In the genomic region with DNA sequence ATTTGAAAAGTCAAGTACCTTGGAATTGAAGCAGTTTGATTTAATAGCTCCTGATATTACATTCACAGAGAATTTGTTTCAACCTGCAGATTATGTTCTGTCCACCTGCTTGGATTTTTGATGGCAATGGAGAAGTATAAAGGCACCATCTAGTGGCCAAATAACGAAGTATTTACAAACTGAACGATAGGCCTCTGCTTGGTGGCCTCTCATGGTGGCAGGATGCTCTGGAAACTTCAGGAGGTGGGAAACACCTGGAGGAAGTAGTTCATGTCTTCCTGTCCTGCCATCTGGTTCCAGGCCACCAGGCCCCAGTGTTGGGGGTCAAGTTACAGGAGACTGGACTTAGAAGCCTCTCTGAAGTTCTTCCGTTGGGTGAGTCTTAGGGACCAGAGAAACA, we compare ENCODE assay signal across 10 mouse cellular contexts. TPM values are rescaled to one million over a fixed set of nuclear protein-coding genes. Genes with fewer than 3 reads are reported as not detected.
DNase-seq lines count a peak whose midpoint lies in the region; ATAC-seq and TF ChIP-seq lines count a peak whose summit lies in the region.
"Had no signal": no experiment of that assay in that cellular context is flagged by ENCODE, and none has a peak within 500 bp of the region (broad histone marks: within the 10 kb centered on the region; RNA-seq: fewer than 3 reads in every experiment).

No protein-coding gene starts in this region.

- no peaks in the 10 kb centered on the region for H3K9me3 ChIP-seq in ES-E14 (ENCODE audit: control insufficient read depth, insufficient read depth, low read depth, low read length)
- H3K9me3 ChIP-seq in lung, postnatal 0 days (ENCODE audit: low read length): no peaks in the 10 kb centered on the region
- H3K9me3 ChIP-seq: embryonic facial prominence, embryonic 13.5 days had no signal

- no peak overlapping the region for H3K9ac ChIP-seq in ES-E14 (ENCODE audit: insufficient read depth, low read depth, low read length, poor library complexity, severe bottlenecking)
- no peak overlapping the region for H3K9ac ChIP-seq in lung, postnatal 0 days (replicated peaks; ENCODE audit: low read depth)
- H3K9ac ChIP-seq: embryonic facial prominence, embryonic 13.5 days had no signal

- TF ChIP-seq CTCF in lung, postnatal 0 days (IDR thresholded peaks at IDR 0.05): peak; percentile 71

- no peak overlapping the region for H3K4me2 ChIP-seq in lung, postnatal 0 days (replicated peaks; ENCODE audit: low read depth, low read length)
- H3K4me2 ChIP-seq: embryonic facial prominence, embryonic 13.5 days had no signal

- no peak overlapping the region for H3K27ac ChIP-seq in ES-E14 (ENCODE audit: insufficient read depth, low read depth, low read length, poor library complexity, severe bottlenecking)
- H3K27ac ChIP-seq in lung, postnatal 0 days (ENCODE audit: low read length): no peak overlapping the region
- H3K27ac ChIP-seq: embryonic facial prominence, embryonic 13.5 days had no signal

- in situ Hi-C loops in ES-E14 (cut with MboI; ENCODE audit: low sequenced_read_pairs in 2 of 2, unreplicated experiment in 2 of 2): loop anchor here in 1 of 2 experiments (5.0 kb wide), 1 partner anchor 186 kb away; no protein-coding TSS in a partner anchor

- 23% methylated on average over 3 of the region's 3 CpGs for WGBS in lung, postnatal 0 days

- TF ChIP-seq EP300 in lung, postnatal 0 days (IDR thresholded peaks at IDR 0.05): no peak

- H3K27me3 ChIP-seq in lung, postnatal 0 days (replicated peaks; ENCODE audit: insufficient read depth, low read length): no peaks in the 10 kb centered on the region
- H3K27me3 ChIP-seq: embryonic facial prominence, embryonic 13.5 days had no signal

- H3K4me1 ChIP-seq in ES-E14 (ENCODE audit: control insufficient read depth in 2 of 2, insufficient read depth in 2 of 2, low read length in 2 of 2, poor library complexity in 1 of 2): peaks cover 11 to 12% of the 10 kb centered on the region in 2 experiments
- H3K4me1 ChIP-seq in lung, postnatal 0 days (ENCODE audit: insufficient read depth, low read depth, low read length): no peaks in the 10 kb centered on the region

- no peak for ATAC-seq in lung, postnatal 0 days

- peak; percentile 26 to 41 for DNase-seq in left cerebral cortex, adult 18-20 months (ENCODE audit: low spot score in 2 of 2)
- no peak for DNase-seq in left cerebral cortex, postnatal 36 days (ENCODE audit: low spot score in 2 of 2)
- peak; percentile 17 for DNase-seq in ES-E14 (ENCODE audit: low read depth, low spot score)
- peak; percentile 3 for DNase-seq in c-Kit-positive CD71-negative TER-119-negative erythroid progenitor cells, embryonic 14.5 days (ENCODE audit: low read depth)
- DNase-seq in hindlimb bud, embryonic 11.5 days (ENCODE audit: extremely low spot score, low read depth, low spot score): peak; percentile 12
- DNase-seq in lung, postnatal 0 days (ENCODE audit: low spot score): peak; percentile 73
- no peak for DNase-seq in B cell, adult 2 months

- no peak overlapping the region for H3K4me3 ChIP-seq in ES-E14 (ENCODE audit: insufficient read depth in 1 of 2, low read depth in 1 of 2, low read length in 2 of 2, poor library complexity in 1 of 2, severe bottlenecking in 1 of 2)
- H3K4me3 ChIP-seq in lung, postnatal 0 days (ENCODE audit: low read depth, low read length): no peak overlapping the region
- H3K4me3 ChIP-seq: embryonic facial prominence, embryonic 13.5 days had no signal

- intact Hi-C loops in left cerebral cortex, postnatal 36 days (cut with DNase I): loop anchor here (1.0 to 5.0 kb wide), 2 partner anchors 170 to 301 kb away; a partner anchor contains a TSS

- no peaks in the 10 kb centered on the region for H3K36me3 ChIP-seq in ES-E14 (ENCODE audit: control insufficient read depth, insufficient read depth, low read length, poor library complexity, severe bottlenecking)
- no peaks in the 10 kb centered on the region for H3K36me3 ChIP-seq in lung, postnatal 0 days (ENCODE audit: insufficient read depth, low read length)
- H3K36me3 ChIP-seq: embryonic facial prominence, embryonic 13.5 days had no signal

TF ChIP-seq in ES-E14, 5 proteins besides CTCF, POLR2A, EP300 and RAD21:
- TF ChIP-seq HCFC1 (IDR thresholded peaks at IDR 0.05; ENCODE audit: borderline replicate concordance, insufficient read depth, low read length) (no peak), ZNF384 (IDR thresholded peaks at IDR 0.05; ENCODE audit: low read depth, low read length) (no peak), MAFK (IDR thresholded peaks at IDR 0.05; ENCODE audit: insufficient read depth, low read depth, low read length) (no peak), ZC3H11A (IDR thresholded peaks at IDR 0.05; ENCODE audit: borderline replicate concordance, low read depth, low read length) (peak; percentile 65), CHD2 (IDR thresholded peaks at IDR 0.05; ENCODE audit: low read depth, low read length) (no peak)

RNA-seq across cellular contexts. Expression of a gene that starts 23.5 kb away (rescaled TPM):
- not detected for total RNA-seq in left cerebral cortex, adult 18-20 months (2021)
- not detected for total RNA-seq in left cerebral cortex, postnatal 36 days (2021)
- not detected in 2 replicates for total RNA-seq in ES-E14 (2012; rRNA removed)
- polyA plus RNA-seq in lung, postnatal 0 days (2015; fragmentation: Nextera tagmentation; extraction: Ambion mirVana): not detected in 2 replicates
- total RNA-seq: layer of hippocampus, postnatal 36 days had no signal
- polyA plus RNA-seq: embryonic facial prominence, embryonic 13.5 days; spleen, adult 2 months had no signal

RNA-seq across cellular contexts. Expression of a gene that starts 56.4 kb away (rescaled TPM):
- not detected for total RNA-seq in left cerebral cortex, adult 18-20 months (2021)
- not detected for total RNA-seq in left cerebral cortex, postnatal 36 days (2021)
- not detected in 2 replicates for total RNA-seq in ES-E14 (2012; rRNA removed)
- polyA plus RNA-seq in lung, postnatal 0 days (2015; fragmentation: Nextera tagmentation; extraction: Ambion mirVana): 0.15 and 0.25 TPM in 2 replicates
- total RNA-seq: layer of hippocampus, postnatal 36 days had no signal

Comparison
In these comparisons a context has a peak if more than half of its experiments do, and no peak if none do; other contexts are left out.
1. DNase-seq: peak in left cerebral cortex, adult 18-20 months (2 of 2), ES-E14 (single experiment), c-Kit-positive CD71-negative TER-119-negative erythroid progenitor cells, embryonic 14.5 days (single experiment), hindlimb bud, embryonic 11.5 days (single experiment) and lung, postnatal 0 days (single experiment); none in left cerebral cortex, postnatal 36 days (0 of 2) and B cell, adult 2 months (0 of 2).